7 mouse cellular contexts compared by ENCODE assay signal in genomic region chr7:55986526-55987214, GRCm38 (mm10). TPM values are rescaled to one million over a fixed set of nuclear protein-coding genes. Genes with fewer than 3 reads are reported as not detected.
DNase-seq lines count a peak whose midpoint lies in the region; ATAC-seq and TF ChIP-seq lines count a peak whose summit lies in the region.

No protein-coding gene starts in this region.

- no peaks in the 10 kb centered on the region for H3K4me1 ChIP-seq in intestine, embryonic 15.5 days (replicated peaks)
- H3K4me1 ChIP-seq in midbrain, embryonic 12.5 days = no peaks in the 10 kb centered on the region
- H3K4me1 ChIP-seq in small intestine, adult 2 months (ENCODE audit: control insufficient read depth, insufficient read depth, insufficient read length, low read length) = no peaks in the 10 kb centered on the region

- no peaks in the 10 kb centered on the region for H3K9me3 ChIP-seq in intestine, embryonic 15.5 days
- no peaks in the 10 kb centered on the region for H3K9me3 ChIP-seq in midbrain, embryonic 12.5 days

- 32% methylated on average over 13 of the region's 13 CpGs for WGBS in intestine, embryonic 15.5 days
- WGBS in midbrain, embryonic 12.5 days = 40% methylated on average over 13 of the region's 13 CpGs
- 31% methylated on average over 13 of the region's 13 CpGs for WGBS in small intestine, adult 2 months

- H3K27ac ChIP-seq in intestine, embryonic 15.5 days = no peak overlapping the region
- H3K27ac ChIP-seq in midbrain, embryonic 12.5 days (replicated peaks) = no peak overlapping the region
- H3K27ac ChIP-seq in small intestine, adult 2 months (ENCODE audit: insufficient read depth, low read depth, low read length) = no peak overlapping the region

- DNase-seq in adrenal gland, adult 2 months = peak; percentile 74
- DNase-seq in embryo, embryonic 10.5 days (ENCODE audit: low spot score) = peak; percentile 85
- DNase-seq in gastrocnemius, postnatal 36 days = peak; percentile 63 to 69
- DNase-seq in left cerebral cortex, postnatal 36 days (ENCODE audit: low spot score in 2 of 2) = peak; percentile 46 to 72

- no peak for TF ChIP-seq POLR2A in small intestine, adult 2 months (IDR thresholded peaks at IDR 0.05; ENCODE audit: low read depth, low read length)

- intact Hi-C loops in gastrocnemius, postnatal 36 days (cut with DNase I) = loop anchor here (2.0 kb wide), 1 partner anchor 56 kb away; no protein-coding TSS in a partner anchor
- intact Hi-C loops in left cerebral cortex, postnatal 36 days (cut with DNase I) = loop anchor here (2.0 to 5.0 kb wide), 2 partner anchors 36 to 54 kb away; no protein-coding TSS in a partner anchor

- no peak overlapping the region for H3K4me3 ChIP-seq in intestine, embryonic 15.5 days (replicated peaks)
- no peak overlapping the region for H3K4me3 ChIP-seq in midbrain, embryonic 12.5 days
- H3K4me3 ChIP-seq in small intestine, adult 2 months (ENCODE audit: low read depth, low read length) = no peak overlapping the region

- no peaks in the 10 kb centered on the region for H3K27me3 ChIP-seq in intestine, embryonic 15.5 days (replicated peaks)
- no peaks in the 10 kb centered on the region for H3K27me3 ChIP-seq in midbrain, embryonic 12.5 days
- no peaks in the 10 kb centered on the region for H3K27me3 ChIP-seq in small intestine, adult 2 months (ENCODE audit: control insufficient read depth, insufficient read depth, low read length)

- peak overlapping the region; percentile 40; the same call in 1 of the 2 replicates for H3K4me2 ChIP-seq in intestine, embryonic 15.5 days (replicated peaks)
- H3K4me2 ChIP-seq in midbrain, embryonic 12.5 days (replicated peaks) = peak overlapping the region; percentile 29

- peak; percentile 74; the same call in 1 of the 2 replicates for TF ChIP-seq CTCF in small intestine, adult 2 months (IDR thresholded peaks at IDR 0.05; ENCODE audit: extremely low read depth, insufficient read length, insufficient replicate concordance, low read depth, low read length)

- H3K9ac ChIP-seq in intestine, embryonic 15.5 days = no peak overlapping the region
- no peak overlapping the region for H3K9ac ChIP-seq in midbrain, embryonic 12.5 days (replicated peaks)

- no peaks in the 10 kb centered on the region for H3K36me3 ChIP-seq in intestine, embryonic 15.5 days
- H3K36me3 ChIP-seq in midbrain, embryonic 12.5 days = peaks cover 2% of the 10 kb centered on the region; the same call in 1 of the 2 replicates
- H3K36me3 ChIP-seq in small intestine, adult 2 months (ENCODE audit: control insufficient read depth, insufficient read depth, low read length) = no peaks in the 10 kb centered on the region

- ATAC-seq in intestine, embryonic 15.5 days = peak; percentile 75
- peak; percentile 71 for ATAC-seq in midbrain, embryonic 12.5 days (ENCODE audit: low FRiP score, low read depth)

RNA-seq across cellular contexts. Expression of gene Nipa2, which starts 24.4 kb away (rescaled TPM):
- total RNA-seq in adrenal gland, adult 2 months (2021) = 10 to 100 TPM; 29.6 to 41.9 TPM
- polyA plus RNA-seq in adrenal gland, adult 2 months (2012; rRNA removed) = 37.4 and 42.5 TPM in 2 replicates
- total RNA-seq in gastrocnemius, postnatal 36 days (2021) = 10 to 100 TPM; 31.2 to 32.2 TPM
- 56.6 and 63.9 TPM in 2 replicates for polyA plus RNA-seq in intestine, embryonic 15.5 days (2015; fragmentation: Nextera tagmentation; extraction: Ambion mirVana)
- total RNA-seq in left cerebral cortex, postnatal 36 days (2021) = 10 to 100 TPM; 51.0 to 59.2 TPM
- 44.1 and 50.7 TPM in 2 replicates for polyA plus RNA-seq in midbrain, embryonic 12.5 days (2016; fragmentation: Nextera tagmentation; extraction: Ambion mirVana)
- polyA plus RNA-seq in small intestine, adult 2 months (2012; rRNA removed) = 28.3 and 44.3 TPM in 2 replicates

RNA-seq across cellular contexts. Expression of gene Nipa1, which starts 33.1 kb away (rescaled TPM):
- 10 to 100 TPM in 1 of 2 experiments, 1 to 10 TPM in 1; 4.8 to 10.6 TPM for total RNA-seq in adrenal gland, adult 2 months (2021)
- polyA plus RNA-seq in adrenal gland, adult 2 months (2012; rRNA removed) = 3.3 and 4.1 TPM in 2 replicates
- total RNA-seq in gastrocnemius, postnatal 36 days (2021) = 1 to 10 TPM; 2.1 to 2.5 TPM
- polyA plus RNA-seq in intestine, embryonic 15.5 days (2015; fragmentation: Nextera tagmentation; extraction: Ambion mirVana) = 6.2 and 6.4 TPM in 2 replicates
- 10 to 100 TPM; 62.1 to 71.4 TPM for total RNA-seq in left cerebral cortex, postnatal 36 days (2021)
- 15.2 TPM in 2 replicates for polyA plus RNA-seq in midbrain, embryonic 12.5 days (2016; fragmentation: Nextera tagmentation; extraction: Ambion mirVana)
- polyA plus RNA-seq in small intestine, adult 2 months (2012; rRNA removed) = 1.1 and 1.3 TPM in 2 replicates
